Mouse (Mus musculus) heart, postnatal 0 days (tissue): ENCODE data around the gene Map7.

ENCODE experiments used
- CTCF ChIP-seq: IDR thresholded peaks from 2 replicates; pipeline ENCODE4 v1.5.1; 2016; ENCODE audit warnings: antibody characterized with exemption, control low read depth, low read depth
- EP300 ChIP-seq: IDR thresholded peaks from 2 replicates; pipeline ENCODE4 v1.6.1; 2016; ENCODE audit warnings: antibody characterized with exemption, low read depth

DNA sequence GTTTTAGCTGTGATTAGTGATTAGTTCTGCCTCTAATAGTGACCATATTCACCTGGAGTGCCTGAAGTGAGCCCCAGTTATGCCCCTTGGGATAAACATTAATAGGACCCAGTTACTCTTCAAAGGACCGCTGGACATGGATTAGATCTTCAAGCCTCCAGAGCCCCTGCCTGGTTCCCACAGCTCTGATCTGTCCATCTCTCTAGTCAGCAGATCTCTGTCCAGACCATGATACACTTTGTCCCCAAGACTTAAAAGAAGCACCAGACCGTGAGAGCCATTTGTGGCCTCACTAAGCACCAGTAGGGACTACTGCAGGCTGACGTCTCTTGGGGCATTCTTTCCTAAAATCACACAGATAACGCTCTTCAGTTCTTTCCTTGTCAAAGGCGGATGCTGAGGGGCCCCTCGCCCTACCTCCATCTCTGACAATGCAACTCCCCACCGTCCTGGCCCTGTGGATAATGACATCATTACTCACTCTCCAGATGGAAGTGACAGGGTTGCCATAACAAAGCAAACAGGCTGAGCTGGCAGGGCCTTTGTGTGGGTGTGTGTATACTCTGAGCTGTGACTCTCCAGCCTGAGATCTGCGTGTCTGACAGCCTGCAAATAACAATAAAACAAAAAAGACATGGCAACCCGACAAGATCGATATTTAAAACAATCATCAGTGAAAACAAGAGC, 137.2 kb downstream of the Map7 start:
- TF ChIP-seq CTCF: no peak
- no peak for TF ChIP-seq EP300
